Mouse (Mus musculus) G1E-ER4 (cell line): ENCODE data around the gene Hspb11. TPM values are rescaled to one million over a fixed set of nuclear protein-coding genes. Genes with fewer than 3 reads are reported as not detected.

ENCODE experiments used
- GATA1 ChIP-seq: IDR thresholded peaks from one replicate; pipeline ENCODE4 v1.8.0; 2012; ENCODE audit warnings: low read length, inconsistent platforms
- polyA plus RNA-seq: library from polyadenylated mRNA; stranded (reverse); fragments of >175 nt; gene quantifications from 2 replicates; pipeline ENCODE4 v1.2.3, GENCODE M21; 2012

Hspb11 gene
- polyA plus RNA-seq, 1 experiment = 9.6 TPM

DNA sequence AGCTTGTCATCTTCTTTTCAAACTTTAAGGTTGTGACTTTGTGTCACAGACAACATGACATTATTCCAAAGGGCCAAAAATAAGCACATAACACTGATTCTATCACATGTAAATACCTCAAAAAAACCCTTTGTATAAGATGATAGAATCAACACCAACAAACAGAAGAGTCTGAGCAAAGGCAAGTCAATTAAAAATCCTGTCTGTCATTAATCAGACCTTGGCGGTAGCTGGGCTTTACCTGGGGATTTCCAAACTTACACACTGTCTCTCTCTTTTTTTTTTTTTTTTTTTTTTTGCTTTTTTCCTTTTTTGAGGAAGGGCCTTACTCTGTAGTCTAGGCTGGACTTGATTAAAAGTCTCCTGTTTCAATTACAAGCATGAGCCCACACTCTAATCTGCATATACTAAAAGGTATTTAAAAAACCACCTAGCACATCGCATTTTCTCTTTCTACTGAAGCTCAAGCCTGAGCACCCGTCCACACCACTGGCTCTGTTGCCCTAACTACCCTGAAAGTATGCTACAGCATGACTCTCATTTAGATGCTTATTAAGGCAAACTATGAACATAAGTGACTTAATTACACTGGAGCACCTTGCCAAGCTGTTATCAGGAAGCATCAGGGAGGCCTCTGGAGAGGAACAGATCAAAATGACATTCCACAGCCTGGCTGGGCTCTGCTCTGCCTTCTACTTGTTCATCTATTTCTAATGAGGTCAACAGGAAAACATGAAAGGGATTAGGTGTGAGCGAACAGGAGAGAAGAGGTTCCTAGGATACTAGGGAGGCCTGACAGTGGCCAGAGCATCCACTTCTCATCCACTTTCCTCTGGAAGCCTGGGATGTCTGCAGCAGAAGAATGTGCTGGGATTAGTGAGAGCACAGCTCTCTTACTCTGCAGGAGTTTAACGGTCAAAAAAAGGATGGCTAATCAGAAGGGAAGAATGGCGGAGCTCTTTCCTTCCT, 9.7 kb upstream of the Hspb11 start:
- TF ChIP-seq GATA1 = no peak

DNA sequence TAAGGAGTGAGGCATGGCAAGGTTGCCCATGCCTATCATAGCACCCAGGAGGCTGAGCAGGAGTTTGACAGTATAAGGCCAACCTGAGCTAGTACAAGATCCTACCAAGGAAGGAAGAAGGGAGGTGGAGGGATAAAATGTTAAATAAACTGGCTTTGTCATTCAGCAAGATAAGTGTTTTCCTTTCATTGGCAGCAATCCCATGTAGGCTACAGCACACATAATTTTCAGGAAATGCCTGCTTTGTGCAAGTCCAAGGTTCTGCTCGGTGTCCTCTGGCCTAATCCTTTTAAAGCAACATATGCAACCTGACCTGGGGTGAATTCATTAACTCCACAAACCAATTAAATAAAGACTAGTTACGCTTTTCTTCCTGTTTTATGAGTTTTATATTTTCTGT, 8.0 kb upstream of the Hspb11 start:
- no peak for TF ChIP-seq GATA1

DNA sequence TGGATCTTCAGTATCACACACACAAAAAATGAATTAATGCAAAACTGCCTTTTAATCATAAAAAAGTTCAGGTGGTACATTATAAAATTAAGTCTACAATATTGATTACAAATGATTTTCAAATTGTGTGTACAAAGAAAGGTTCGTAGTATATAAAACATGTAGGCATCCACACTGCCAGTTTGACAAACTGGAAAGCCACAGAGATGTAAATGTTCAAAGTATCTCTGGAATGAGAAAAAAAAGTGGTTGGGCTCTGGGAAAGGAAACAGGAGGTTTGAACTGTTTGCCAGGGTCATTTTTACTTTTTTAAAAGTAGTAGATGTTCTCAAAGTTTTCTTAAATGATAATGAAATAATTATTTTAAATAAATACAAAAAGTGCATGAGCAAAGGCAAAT, 7.4 kb upstream of the Hspb11 start:
- TF ChIP-seq GATA1 = no peak

DNA sequence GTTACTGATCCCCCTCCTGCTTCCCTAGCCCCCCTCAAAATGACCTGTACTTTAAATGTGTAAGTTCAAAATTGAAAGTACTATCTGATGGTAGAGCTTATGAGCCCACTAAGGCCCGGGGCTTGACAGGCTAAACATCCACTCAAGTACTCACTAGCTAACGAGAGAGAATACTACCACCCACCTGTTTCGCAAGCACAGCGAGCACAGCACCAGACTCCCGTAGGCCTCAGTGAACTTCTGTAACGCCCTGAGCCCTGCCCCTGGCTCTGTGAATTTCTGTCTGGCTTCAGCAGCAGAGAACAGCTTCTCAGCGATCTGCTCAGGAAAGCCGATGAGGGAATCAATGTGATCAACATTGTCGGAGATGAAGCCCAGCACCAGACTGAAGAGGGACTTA, 6.3 kb upstream of the Hspb11 start:
- no peak for TF ChIP-seq GATA1

DNA sequence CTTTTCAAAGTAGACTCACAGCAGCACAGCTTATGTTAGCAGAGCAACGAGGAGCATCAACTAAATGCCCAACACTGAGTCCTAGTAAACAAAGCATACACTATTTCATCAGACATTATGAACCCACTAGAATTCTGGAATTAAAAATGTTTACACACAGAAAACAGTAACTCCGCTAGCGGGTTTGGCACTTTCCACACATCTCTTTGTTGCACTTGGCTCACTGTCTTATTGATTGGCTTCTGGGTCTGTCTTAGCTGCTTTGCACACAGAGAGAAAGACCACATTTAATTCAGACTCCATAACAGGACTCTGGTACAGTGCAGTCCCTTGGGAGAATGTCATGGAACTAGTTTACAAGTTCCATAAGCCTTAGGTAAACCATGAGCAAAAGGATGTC, 5.3 kb upstream of the Hspb11 start:
- TF ChIP-seq GATA1 = no peak

DNA sequence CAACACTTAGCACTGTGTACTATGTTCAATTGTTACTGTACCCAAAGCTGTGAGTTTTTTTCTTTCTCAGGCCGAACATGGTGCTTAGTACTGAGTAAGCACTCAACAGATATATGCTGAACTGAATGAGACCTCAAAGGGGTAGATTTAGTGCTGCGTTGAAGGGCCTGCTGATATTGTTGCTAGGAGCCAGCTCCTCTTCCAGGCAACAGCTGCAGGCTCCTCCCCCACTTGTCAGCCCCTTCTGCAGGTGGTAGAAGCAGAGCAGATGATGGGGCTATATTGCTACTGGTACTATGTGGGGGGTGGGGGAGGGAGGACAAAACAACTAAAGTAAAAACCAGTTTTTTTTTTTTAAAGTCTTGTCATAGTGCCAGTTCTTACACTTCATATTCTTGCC, 3.9 kb upstream of the Hspb11 start:
- no peak for TF ChIP-seq GATA1

DNA sequence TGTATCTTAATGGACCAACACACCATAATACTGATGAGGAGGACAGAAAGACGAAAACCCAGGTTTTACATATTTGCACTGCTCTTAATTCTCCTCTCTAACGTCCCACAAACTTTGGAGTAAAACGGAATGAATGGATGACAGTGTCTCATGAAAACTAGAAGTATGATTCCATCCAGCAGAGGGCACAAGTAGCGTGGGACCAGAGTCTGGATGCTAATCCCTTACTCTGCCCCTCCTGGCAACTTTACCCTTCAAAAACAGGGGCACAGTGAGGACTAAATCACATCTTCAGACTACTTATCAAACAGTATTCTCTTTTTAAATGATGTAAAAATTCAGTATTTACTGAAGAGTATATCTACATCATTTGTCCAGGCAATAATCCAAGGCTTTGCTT, 2.9 kb upstream of the Hspb11 start:
- no peak for TF ChIP-seq GATA1

DNA sequence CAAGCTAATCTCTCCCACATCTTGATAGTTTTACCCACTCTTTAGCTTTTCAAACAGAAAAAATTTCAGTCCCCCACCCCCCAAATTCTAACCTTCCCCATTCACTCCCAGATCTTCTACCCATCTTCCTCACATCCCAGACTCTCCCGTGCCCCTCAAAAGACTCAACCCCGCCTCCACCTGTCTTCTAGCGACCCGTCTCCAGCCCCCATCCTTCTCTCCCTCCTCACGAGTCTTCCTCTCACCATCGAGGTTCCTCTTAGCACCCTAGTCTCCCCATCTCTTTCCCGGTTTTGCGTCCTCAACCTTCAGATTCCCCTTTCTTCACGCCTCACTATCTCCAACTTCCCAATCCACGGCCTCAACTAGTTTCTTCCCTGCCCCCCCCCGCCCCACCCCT, 871 bp upstream of the Hspb11 start:
- no peak for TF ChIP-seq GATA1

DNA sequence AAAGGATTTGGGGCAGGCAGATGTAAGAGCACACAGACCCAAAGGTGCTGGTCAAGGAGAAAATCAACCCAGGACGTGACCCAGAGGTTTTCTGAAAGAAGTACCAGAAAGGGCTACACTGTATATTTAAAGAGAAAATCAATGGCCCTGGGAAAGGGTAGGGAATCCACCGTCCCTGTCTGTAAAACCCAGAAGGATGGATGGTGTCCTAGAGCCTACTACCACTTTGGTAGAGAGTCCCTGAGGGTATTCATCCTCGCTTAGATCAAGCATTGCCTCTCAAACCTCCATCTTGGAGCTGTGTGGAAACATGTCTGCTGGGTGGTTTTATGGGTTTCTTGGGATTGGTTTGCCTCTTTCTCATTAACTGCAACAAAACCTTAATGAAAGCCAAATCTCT, 1.0 kb downstream of the Hspb11 start:
- TF ChIP-seq GATA1 = no peak

DNA sequence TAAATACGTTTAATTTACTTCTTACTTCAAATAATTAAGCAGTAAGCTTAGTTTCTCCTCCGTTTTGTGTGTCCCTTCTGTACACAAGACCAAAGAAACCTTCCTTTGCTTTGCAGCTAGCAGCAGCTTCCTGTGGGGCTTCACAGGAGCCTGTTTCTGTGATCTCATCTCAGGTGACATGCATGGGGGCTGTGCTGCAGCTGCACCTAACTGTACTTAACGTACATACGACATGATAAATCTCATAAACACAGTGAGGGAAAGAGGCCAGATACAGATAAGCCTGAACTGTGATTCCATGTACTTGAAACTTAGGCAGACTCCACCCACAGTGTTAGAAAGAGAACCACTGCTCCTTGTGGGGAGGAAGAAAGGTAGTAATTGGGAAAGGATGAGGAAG, 6.6 kb downstream of the Hspb11 start:
- no peak for TF ChIP-seq GATA1

DNA sequence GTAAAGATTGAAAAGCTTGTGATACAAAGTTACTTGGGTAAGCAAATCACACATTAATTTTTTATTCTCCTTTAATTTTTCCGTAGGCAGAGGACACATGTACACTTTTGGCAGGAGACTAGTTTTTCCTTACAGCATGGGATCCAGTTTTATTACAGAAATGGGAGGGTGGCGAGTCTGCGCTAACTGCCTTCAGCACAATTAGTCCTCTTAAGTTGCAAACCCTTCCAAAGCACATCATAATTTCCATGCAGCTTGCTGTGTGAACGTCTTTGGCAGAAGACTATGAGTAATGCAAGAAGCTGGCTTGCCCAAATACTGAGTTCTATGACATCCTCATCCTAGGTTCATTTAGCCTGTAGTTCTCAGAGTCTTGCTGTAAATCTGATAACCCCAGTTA, 20.3 kb downstream of the Hspb11 start:
- TF ChIP-seq GATA1 = no peak

DNA sequence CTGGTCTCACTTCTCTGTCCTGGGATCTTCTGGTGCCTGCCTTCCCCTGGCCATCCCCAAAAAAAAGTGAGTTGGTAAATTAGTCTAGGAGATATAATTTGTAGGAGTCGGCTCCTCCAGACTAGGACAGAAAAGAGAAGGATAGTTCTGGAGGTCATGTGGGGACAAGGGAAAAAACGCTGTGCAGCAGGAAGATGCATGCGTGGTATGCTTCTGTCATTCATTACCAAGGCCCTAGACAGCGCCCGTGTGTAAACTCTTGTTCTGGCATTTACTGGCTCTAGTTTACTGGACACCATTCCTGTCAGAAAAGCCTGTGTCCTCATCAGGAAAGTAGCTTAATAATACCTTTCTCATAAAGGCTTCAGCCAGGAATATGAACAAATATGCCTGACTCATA, 21.1 kb downstream of the Hspb11 start:
- TF ChIP-seq GATA1 = no peak

DNA sequence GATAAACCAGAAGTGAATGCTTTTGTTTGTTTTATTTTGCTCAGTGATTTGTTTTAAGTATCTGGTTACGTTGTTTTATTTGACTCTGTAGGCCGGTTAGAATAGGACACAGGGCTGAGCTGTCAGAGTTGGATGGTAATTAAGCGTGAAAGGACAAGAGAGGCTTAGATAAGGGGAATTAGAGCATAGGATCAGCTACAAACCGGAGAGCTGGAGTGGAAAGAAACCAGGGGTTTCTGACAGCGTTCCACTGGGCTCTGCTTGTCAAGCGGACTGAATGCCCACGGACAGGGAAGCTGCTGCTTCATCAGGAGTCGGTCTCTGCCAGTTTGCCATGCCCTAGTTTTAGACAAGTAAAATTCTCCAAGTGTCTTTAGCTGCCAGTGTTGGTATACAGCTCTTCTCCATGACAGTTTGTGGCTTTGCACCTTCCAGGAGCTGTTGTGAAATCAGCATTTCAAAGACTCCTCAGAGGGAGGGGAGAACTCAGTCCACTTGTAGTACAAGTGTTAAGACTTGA, 24.9 kb downstream of the Hspb11 start:
- TF ChIP-seq GATA1 = no peak

DNA sequence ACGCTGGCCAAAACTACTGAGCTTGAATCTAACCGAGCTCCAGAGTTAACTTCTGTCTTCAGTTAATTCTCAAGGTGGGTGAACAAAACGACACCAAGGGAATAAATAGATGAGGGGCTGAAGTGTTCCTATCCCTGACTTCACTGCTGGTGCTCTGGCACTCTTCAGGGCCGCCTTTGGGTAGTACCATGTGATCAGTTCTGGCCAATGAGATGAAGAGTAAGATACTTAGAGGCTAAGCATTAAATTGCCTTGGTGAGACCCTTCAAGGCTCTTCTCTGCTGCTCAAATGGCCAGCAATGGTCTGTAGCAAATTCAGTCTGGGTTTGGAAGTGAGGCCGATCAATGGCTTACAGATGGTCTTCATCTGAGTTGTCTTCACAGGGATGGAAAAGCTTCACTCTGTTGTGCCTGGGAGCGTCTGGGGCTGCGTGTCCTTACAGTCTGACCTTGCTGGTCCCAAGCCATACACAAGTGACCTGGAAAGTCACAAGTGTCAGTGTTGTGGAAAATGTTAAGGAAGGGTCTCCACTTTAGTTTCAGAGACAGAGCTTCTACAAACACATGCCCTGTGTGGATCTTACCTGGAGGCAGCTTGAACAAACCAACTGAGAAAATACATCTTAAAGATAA, 27.6 kb downstream of the Hspb11 start:
- no peak for TF ChIP-seq GATA1

DNA sequence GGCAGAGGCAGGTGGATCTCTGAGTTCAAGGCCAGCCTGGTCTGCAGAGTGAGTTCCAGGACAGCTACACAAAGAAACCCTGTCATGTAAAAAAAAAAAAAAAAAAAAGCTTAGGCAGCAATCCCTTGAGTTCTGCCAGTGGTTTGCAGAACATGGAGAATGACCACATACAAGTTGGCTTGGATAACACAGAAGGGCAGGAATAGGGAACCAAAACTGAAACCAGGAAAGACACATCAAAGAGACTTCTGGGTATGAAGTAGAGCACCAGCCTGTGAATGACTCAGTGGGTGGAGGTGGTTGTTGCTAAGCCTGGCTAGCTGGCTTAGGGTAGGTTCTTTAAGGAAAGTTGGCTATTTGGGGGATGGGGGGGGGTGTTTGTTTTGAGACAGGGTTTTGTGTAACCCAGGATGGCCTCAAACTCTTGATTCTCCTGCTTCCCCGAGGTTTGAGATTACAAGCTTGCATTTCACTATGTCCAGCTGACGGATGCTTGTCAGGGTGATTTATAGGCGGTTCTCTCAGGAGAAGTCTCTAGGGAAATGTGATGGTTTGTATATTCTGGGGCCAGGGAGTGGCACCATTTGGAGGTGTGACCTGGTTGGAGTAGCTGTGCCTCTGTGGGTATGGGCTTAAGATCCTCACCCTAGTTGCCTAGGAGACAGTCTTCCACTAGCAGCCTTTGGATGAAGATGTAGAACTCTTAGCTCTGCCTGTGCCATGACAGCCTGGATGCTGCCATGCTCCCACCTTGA, 32.2 kb downstream of the Hspb11 start:
- no peak for TF ChIP-seq GATA1

DNA sequence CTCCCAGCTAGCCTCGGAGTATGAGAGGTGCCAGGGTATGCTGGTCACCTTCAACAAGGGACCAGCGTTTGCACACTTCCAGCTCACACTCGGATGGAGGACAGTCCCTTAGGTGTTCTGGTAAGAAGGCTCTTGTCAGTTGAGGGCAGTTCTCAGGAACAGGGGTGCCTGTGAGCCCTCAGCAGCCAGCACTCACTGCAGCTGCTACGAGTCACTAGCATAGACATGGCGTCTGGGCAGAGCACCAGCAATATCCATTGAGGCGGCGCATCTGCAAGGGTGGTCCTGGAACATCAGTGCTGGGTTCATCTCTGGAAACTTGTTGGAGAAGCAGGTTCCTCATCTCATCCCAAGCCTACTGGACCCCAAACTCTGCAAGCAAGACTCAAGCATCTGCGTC, 33.0 kb downstream of the Hspb11 start:
- TF ChIP-seq GATA1 = no peak
